In genomic region chr3:135989281-135989680, GRCm38 (mm10) we compare ENCODE assay signal across 13 mouse cellular contexts.
DNase-seq lines count a peak whose midpoint lies in the region; TF ChIP-seq lines count a peak whose summit lies in the region.
"Had no signal": no experiment of that assay in that cellular context is flagged by ENCODE, and none has a peak within 500 bp of the region (broad histone marks: within the 10 kb centered on the region; RNA-seq: fewer than 3 reads in every experiment).

No protein-coding gene starts in this region.

- TF ChIP-seq CTCF in layer of hippocampus, adult 2 months (conservative IDR thresholded peaks at IDR 0.05): no peak

- DNase-seq in layer of hippocampus, adult 2 months (ENCODE audit: low spot score in 2 of 2): peak in 1 of 2 experiments; percentile 46
- no peak for DNase-seq in layer of hippocampus, postnatal 36 days
- DNase-seq: adrenal gland, adult 2 months; adrenal gland, adult 8-10 months; adrenal gland, postnatal 10 days; adrenal gland, postnatal 14 days; adrenal gland, postnatal 25 days; adrenal gland, postnatal 36 days; B cell, adult 2 months; cerebellum, adult 11 months; cerebellum, adult 11-12 months; cerebellum, adult 18-20 months; cerebellum, adult 2 months had no signal

- no peak overlapping the region for H3K4me3 ChIP-seq in layer of hippocampus, adult 2 months

- H3K27ac ChIP-seq in layer of hippocampus, adult 2 months: peak overlapping the region; percentile 82
